Mouse (Mus musculus): ENCODE measurements around the gene Eif3l.

- no peak for TF ChIP-seq EP300 (IDR thresholded peaks at IDR 0.05)
- no peak for TF ChIP-seq CTCF (IDR thresholded peaks at IDR 0.05)
Measured at GRCm38 (mm10) chr15:79135332-79135731, 60.4 kb downstream of the Eif3l start.

Measured in lung, postnatal 0 days (tissue).